Mouse (Mus musculus) embryonic stem cell, embryonic (primary cell): ENCODE results near the gene Slc27a4.

ENCODE experiments used
- CTCF ChIA-PET, 4 experiments: fragments of 300-600 bp in 2 of 4; fragments of 350-600 bp in 2 of 4; sonication (Branson Sonifier 250); formaldehyde crosslinking; loops; one replicate each; lab custom pipeline; 2022; ENCODE audit warnings: inconsistent platforms in 2 of 4; lab: Charles Lee
- POLR2A ChIA-PET, 4 experiments: fragments of 300-600 bp in 2 of 4; fragments of 350-600 bp in 2 of 4; sonication (Branson Sonifier 250); formaldehyde crosslinking; loops; one replicate each; lab custom pipeline; 2022; ENCODE audit warnings: antibody characterized with exemption in 4 of 4, inconsistent platforms in 1 of 4; lab: Charles Lee

The Slc27a4 gene

GRCm38 (mm10) chr2:29858748-29859473, 56.5 kb downstream of the Slc27a4 start:
- ChIA-PET POLR2A (interaction anchor here (0.5 to 4.7 kb wide), 36 partner anchors 9 to 614 kb away, joined by 3 to 23 read pairs (median 4); partner anchors contain the start of genes Cercam (in 3 of the 4), Urm1 (in 2 of the 4) and Gm13420 (in 1 of the 4)), CTCF (interaction anchor here (0.6 to 6.3 kb wide), 47 partner anchors 9 to 307 kb away, joined by 3 to 79 read pairs (median 6); partner anchors contain the start of genes Cercam (in 3 of the 4), Urm1 (in 3 of the 4), Slc27a4 (in 2 of the 4) and Odf2 (in 1 of the 4))

- ChIA-PET CTCF (no interaction called here), POLR2A (interaction anchor here in 2 of 4 experiments (0.5 to 4.5 kb wide), 6 partner anchors 11 to 38 kb away, joined by 3 to 18 read pairs (median 6); no protein-coding TSS in a partner anchor)
Measured at GRCm38 (mm10) chr2:29865125-29865524, 62.7 kb downstream of the Slc27a4 start.
